8 mouse cellular contexts compared by ENCODE assay signal in the genomic region with DNA sequence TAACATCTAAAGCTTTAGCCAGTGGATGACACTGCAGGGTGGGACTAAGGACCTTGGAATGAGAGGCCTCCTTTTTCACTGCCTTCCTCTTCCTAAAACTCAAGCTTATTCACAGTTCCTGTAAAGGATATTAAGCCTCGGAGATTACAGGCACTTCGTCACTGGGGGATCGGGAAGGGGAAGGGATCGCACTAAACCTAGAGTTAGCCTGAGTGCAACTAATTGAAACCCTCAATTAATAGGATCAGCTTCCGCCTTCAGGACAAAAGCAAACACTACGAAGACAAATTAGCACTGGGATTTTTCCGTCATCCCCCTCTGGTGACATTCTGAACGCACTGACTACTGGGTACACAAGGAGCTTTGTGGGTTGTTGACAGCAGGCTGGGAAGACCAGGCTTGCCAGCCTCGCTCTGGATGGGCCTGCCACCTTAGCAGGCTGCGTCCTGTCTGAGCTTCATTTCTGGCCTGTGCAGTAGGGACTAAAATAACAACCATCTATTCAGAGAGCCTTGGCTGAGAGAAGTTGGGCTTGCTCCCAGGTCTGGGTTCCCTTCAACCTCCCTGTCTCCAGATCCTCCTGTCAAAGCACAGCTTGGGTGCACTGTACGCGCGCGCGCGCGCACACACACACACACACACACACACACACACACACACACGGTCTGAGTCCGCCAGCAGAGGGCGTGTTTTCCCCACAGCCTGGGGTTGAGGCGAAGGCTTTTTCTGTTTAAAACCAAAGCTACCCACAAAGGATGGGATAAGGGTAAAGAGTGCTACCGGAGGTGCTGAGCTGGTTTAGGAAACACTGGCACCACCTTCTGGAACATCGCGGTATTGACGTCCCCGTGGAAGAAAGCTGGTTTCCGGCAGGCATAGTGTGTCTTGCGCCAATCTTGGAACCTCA.
A peak's percentile ranks its signal among the peaks of the same experiment; 100 is the strongest.
DNase-seq lines count a peak whose midpoint lies in the region; ATAC-seq lines count a peak whose summit lies in the region.

No protein-coding gene starts in this region.

- peaks cover 9% of the 10 kb centered on the region; the same call in 1 of the 2 replicates for H3K27me3 ChIP-seq in hindbrain, embryonic 13.5 days

- no peak overlapping the region; the same call in 1 of the 2 replicates for H3K9ac ChIP-seq in hindbrain, embryonic 13.5 days

- peak overlapping the region; percentile 19; the same call in 1 of the 2 replicates for H3K27ac ChIP-seq in hindbrain, embryonic 13.5 days

- peak; percentile 84 for ATAC-seq in hindbrain, embryonic 13.5 days (ENCODE audit: low FRiP score)

- 34% methylated on average over 28 of the region's 28 CpGs for WGBS in hindbrain, embryonic 13.5 days

- H3K4me2 ChIP-seq in hindbrain, embryonic 13.5 days: peak overlapping the region; percentile 32

- H3K4me3 ChIP-seq in hindbrain, embryonic 13.5 days: peak overlapping the region; percentile 8; the same call in 1 of the 2 replicates

- H3K36me3 ChIP-seq in hindbrain, embryonic 13.5 days: no peaks in the 10 kb centered on the region

- peaks cover 10% of the 10 kb centered on the region for H3K4me1 ChIP-seq in hindbrain, embryonic 13.5 days (replicated peaks)

- no peaks in the 10 kb centered on the region for H3K9me3 ChIP-seq in hindbrain, embryonic 13.5 days

- DNase-seq in Muller cell, postnatal 12 days (ENCODE audit: inconsistent ontology term): peak; percentile 74
- peak; percentile 90 for DNase-seq in cerebellum, adult 9-11 months
- peak; percentile 84 to 85 for DNase-seq in frontal cortex, postnatal 25 days (ENCODE audit: low spot score in 2 of 2)
- peak; percentile 89 to 91 for DNase-seq in layer of hippocampus, postnatal 14 days (ENCODE audit: low spot score in 2 of 2)
- DNase-seq in lung, postnatal 10 days: peak; percentile 93
- DNase-seq in retina, postnatal 7 days (ENCODE audit: low read depth, low spot score): peak; percentile 55
- DNase-seq in urinary bladder, adult 18-20 months (ENCODE audit: low spot score in 2 of 2): peak; percentile 49 to 73

Comparison
In these comparisons a context has a peak if more than half of its experiments do, and no peak if none do; other contexts are left out.
1. Peak in every context shown above with its lines: DNase-seq, ATAC-seq, H3K4me3 ChIP-seq and H3K27ac ChIP-seq.